Mouse (Mus musculus) CH12F3 (cell line): ENCODE data around the gene Naa40.

ENCODE experiments used
- in situ Hi-C: fragments of 300-500 bp; cut with MboI; formaldehyde crosslinking; loops from 2 replicates; pipeline ENCODE4 v1.14.3; 2020; ENCODE audit warnings: low sequenced_read_pairs

Naa40 gene

DNA sequence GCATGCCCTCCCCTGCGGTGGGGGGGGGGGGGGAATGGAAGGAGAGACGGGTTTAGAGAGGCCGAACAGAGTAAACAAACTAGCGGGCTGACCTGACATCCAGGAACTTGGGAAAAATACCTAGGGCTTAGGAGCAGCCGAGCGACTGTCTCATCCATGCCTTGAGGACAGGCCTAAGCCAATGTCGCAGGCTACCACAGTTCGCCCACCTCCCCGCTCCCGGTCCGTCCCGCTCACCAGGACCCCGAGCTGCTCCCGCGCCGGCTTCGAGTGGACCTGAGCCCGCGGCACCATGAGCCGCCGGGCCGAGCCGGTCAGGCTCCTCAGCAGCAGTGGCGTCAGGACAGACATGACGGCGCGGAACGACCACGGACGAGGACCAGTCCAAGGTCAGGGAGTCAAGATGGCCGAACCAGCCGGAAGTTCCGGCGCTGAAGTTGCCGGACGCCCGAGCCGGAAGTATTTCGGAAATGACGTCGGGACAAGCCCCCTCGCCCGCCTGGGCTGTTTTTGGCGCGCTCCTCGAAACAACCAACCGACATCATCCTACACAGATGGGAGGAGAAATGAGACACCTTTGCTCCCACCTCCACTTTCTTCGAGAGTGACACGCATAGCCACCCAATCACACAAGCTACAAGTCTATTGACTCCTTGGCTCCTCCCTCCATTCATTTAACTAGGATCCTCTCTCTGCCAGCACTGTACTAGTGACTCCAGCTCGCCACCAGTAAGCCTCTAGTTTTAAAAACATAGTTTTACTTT, 23.6 kb downstream of the Naa40 start, which contains the start of gene Cox8a:
Gene Cox8a, minus strand, starts transcription at position 455 of the 764 bp plus-strand sequence.
- in situ Hi-C loops = no loop called here

GRCm38 (mm10) chr19:7214484-7214883, 26.5 kb downstream of the Naa40 start:
- in situ Hi-C loops = no loop called here

DNA sequence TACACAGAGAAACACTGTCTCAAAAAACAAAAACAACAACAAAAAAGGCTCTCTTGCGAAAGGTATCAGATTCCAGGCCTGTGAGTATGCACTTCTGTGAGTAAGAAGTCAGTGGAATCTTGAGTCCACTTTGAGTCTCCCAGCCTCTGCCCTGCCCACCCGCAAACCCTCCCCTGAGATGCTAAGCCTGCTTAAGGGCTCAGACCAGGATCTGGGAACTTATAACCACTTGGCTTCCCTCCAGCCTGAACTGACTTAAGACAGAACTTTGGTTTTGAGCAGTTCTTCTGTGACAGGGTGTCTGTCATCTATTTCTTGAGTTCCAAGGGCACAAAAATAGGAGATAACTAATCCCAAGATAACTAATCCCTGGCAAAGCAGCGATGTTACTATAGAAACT, 28.0 kb downstream of the Naa40 start:
- in situ Hi-C loops = no loop called here

- in situ Hi-C loops = no loop called here
Measured at GRCm38 (mm10) chr19:7212216-7212615, 28.8 kb downstream of the Naa40 start.

GRCm38 (mm10) chr19:7209907-7210646, 30.9 kb downstream of the Naa40 start:
- in situ Hi-C loops = loop anchor here (5.0 kb wide), 1 partner anchor 148 kb away; no protein-coding TSS in a partner anchor

DNA sequence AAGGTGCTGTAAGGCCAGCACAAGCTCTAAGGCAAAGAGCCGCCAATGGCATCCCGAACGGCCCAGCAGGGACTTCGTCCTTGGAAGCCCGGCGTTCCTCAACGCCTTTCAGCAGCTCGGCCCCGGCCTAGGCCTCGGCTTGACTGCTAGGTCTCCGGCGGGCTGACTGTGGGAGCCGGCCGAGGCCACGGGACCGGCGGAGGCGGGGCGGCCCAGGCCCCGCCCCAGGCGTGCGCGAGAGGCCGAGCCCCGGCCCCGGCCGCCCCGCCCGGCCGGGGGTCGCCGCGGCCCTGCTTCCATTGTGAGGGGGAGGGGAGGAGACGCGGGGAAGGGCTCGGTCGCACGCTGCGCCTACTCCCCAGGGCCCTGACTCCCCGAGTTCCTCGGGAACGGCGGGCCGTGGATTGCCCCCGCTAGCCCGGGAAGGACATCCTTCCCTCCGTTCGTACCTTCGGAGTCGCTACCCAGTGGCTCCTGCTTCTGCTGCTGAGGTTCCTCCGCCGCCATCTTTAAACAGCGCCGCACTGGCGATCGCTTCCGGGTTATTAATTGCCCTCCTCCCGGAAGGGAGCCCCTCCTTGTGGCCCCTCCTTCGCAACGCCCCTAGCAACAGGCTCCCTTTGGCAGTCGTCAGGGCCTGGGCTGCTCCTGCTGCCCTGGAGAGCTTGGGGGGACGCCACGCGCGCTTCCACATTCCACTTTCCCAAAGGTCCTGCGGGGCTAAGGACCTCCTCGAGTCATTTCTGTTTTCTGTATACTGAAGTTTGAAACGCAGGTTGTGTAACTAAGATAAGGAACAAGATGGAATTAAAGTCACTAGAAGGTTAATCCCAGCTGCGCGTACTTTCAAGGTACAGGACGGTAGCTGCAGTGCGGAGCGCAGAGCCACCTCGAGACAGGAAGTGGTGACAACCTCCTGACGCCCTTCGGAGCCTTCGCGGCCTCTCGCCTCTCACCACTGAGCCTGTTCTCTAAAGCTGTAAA, 34.9 kb downstream of the Naa40 start, which contains the start of gene Otub1:
Gene Otub1, minus strand, starts transcription at position 564 of the 984 bp plus-strand sequence.
- in situ Hi-C loops = loop anchor here (5.0 kb wide), 1 partner anchor 144 kb away; no protein-coding TSS in a partner anchor

- in situ Hi-C loops = loop anchor here (5.0 kb wide), 1 partner anchor 143 kb away; no protein-coding TSS in a partner anchor
Measured at GRCm38 (mm10) chr19:7205326-7205725, 35.7 kb downstream of the Naa40 start.

DNA sequence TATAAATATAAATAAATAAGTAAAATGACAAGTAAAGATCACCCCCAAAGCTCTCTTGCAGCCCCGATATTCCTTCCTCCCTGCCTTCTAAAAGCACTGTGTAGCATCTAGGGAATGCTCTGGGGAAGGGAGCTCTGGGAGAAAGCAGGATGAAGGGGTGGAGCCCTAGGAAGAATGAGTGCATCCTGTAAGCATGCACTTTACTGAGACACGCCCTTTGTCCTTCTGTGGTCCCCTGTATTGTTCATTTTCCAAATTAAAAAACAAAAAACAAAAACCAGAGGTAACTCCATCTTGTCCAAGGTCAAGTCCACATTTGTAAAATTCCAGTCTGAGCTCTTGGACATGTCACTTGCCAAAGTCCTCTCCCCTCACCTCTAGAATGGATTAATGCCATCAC, 36.1 kb downstream of the Naa40 start:
- in situ Hi-C loops = loop anchor here (5.0 kb wide), 1 partner anchor 143 kb away; no protein-coding TSS in a partner anchor

- in situ Hi-C loops = no loop called here
Measured at GRCm38 (mm10) chr19:7200427-7200826, 40.6 kb downstream of the Naa40 start.

DNA sequence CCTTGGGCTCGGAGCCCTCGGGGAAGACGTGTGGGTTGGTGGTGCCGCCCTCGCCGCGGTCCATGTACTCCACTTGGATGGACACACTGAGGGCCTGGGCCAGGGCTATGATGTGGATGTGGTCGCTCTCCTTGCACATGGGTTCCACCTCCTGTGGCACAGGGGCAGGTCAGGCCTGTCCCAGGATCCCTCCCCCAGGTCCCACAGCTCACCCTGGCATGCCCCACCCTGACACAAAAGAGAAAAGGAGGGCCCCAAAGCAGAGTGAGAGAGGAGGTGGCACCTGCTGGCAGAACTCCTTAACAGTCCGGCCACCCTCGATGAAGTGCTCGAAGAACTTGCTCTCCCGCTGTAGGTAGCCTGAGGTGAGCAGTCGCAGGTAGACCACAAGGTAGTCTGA, 41.9 kb downstream of the Naa40 start:
- in situ Hi-C loops = no loop called here

DNA sequence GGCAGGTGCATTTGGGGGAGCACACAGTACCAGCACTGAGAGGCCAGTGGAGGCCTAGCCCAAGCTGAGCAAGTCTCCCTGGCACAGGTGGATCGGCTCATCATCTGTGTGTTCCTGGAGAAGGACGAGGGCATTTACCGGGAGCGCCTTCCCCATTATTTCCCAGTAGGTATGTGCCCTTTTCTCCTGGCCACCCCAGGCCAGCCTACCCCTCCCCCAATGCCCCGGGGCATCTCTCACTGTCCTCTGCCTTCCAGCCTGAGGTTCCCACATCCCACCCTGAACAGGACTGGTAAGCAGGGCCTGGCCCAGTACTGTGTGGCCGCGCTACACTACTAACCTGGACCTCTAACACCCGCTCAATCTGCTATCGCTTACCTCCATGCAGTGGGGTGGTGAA, 43.5 kb downstream of the Naa40 start:
- in situ Hi-C loops = no loop called here

DNA sequence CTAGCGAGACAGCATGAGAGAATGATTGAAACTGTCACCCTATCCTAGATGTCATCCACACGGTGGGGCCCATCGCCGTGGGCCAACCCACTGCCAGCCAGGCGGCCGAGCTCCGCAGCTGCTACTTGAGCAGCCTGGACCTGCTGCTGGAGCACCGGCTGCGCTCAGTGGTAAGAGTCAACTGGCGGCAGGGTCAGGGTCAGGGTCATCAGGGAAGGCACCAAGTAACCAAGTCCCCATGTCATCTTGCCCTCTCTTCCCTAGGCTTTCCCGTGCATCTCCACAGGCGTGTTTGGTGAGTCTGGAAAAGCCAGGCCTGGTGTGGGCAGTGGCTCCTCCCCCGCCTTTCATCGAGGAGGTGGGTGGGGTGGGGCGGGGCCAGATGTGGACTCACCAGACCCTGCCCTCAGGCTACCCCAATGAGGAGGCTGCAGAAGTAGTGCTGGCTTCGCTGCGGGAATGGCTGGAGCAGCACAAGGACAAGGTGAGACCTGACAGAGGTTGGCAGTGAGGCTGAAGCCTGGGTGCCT, 44.2 kb downstream of the Naa40 start:
- in situ Hi-C loops = no loop called here

- in situ Hi-C loops = no loop called here
Measured at GRCm38 (mm10) chr19:7195900-7196728, 44.9 kb downstream of the Naa40 start.

- in situ Hi-C loops = no loop called here
Measured at GRCm38 (mm10) chr19:7192561-7192967, 48.4 kb downstream of the Naa40 start.

DNA sequence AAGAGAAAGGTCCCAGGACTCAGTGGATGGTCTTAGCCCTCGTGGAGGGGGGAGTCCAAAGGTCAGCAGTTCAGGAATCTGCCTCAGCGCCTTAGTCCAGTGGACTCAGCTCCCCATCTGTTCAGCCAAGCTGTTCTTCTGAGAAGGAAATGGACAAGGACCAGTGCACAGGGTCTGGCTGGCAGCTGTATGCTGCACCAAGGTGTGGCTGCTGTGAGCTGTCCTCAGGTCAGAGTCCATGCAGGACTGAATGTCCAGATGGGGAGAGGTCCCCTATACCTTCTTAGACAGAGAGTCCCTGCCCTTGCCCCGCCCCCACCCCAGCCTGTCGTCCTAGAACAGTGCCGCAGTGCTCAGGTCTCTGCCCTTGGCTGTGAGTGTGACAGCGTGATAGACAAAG, 49.3 kb downstream of the Naa40 start:
- in situ Hi-C loops = no loop called here

GRCm38 (mm10) chr19:7190986-7191385, 50.0 kb downstream of the Naa40 start:
- in situ Hi-C loops = no loop called here

- in situ Hi-C loops = no loop called here
Measured at GRCm38 (mm10) chr19:7189026-7189425, 52.0 kb downstream of the Naa40 start.

GRCm38 (mm10) chr19:7187157-7187556, 53.8 kb downstream of the Naa40 start:
- in situ Hi-C loops = no loop called here

GRCm38 (mm10) chr19:7185715-7186291, 55.2 kb downstream of the Naa40 start:
- in situ Hi-C loops = no loop called here
